Mouse (Mus musculus): ENCODE data around the gene Akap6.
A peak's percentile ranks its signal among the peaks of the same experiment; 100 is the strongest.

Gene Akap6

DNA sequence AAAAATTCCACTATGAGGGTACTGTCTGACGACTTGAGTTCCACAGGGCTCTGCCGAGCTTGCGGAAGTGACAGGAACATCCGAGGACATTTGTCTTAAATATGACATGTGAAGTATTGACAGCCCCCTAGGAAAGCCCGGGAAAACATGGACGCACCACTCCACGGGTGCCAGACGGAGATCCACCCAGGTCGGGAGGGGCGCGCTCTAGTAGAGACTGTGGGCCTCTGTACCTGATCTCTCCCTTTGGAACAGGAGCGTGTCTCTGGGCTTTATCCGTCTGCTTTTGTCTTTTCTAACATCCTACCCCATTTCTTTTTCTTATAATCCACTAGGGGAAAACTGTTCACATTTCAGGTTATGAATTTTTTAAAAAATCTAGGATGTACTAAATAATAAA lies 211.2 kb downstream of the Akap6 start:
- DNase-seq (ENCODE audit: low spot score in 2 of 2), result no peak

- DNase-seq (ENCODE audit: low spot score in 2 of 2), result peak in 1 of 2 experiments; percentile 42
Measured at GRCm38 (mm10) chr12:52910819-52911218, 211.6 kb downstream of the Akap6 start.

GRCm38 (mm10) chr12:52918939-52919338 lies 219.8 kb downstream of the Akap6 start:
- DNase-seq (ENCODE audit: low spot score in 2 of 2), result no peak

DNA sequence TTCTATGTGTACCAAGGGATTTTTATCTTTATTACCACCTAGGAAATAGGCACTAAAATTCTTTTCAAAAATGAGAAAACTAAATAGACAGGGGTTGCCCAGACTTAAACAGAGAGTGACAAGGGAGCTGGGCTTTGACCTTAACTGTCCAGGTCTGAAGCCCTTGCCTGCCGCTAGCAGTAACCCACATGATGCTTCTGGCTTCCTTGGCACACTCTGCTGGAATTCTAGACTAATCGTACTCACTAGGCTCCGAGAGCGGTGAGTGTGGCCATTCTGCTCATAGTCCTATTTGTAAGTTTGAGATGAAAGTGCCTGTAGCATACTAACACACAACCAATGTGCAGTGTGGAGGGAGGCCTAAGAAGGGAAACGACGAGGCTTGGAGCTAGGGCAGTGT lies 223.3 kb downstream of the Akap6 start:
- DNase-seq (ENCODE audit: low spot score in 2 of 2), result no peak

- DNase-seq (ENCODE audit: low spot score in 2 of 2), result no peak
Measured at GRCm38 (mm10) chr12:52925448-52925847, 226.3 kb downstream of the Akap6 start.

DNA sequence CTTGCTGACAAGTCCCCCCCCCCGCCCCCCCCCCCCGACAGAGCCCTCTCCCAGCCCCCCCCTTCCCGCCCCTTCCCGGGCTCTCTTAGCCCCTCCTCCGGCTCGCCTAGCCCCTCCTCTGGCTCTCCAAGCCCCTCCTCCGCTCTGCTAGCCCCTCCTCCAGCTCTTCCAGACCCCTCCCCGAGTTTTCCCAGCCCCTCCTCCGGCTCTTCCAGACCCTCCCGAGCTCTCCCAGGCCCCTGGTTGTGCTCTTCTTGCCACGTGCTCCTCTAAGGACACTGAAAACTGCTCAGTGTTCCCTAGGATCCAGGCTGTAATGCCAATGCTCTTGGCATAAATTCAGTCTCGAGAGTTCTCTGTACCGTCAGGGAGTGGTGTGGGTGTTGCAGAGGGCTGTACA lies 234.6 kb downstream of the Akap6 start:
- no peak for DNase-seq (ENCODE audit: low spot score in 2 of 2)

- DNase-seq (ENCODE audit: low spot score in 2 of 2), result no peak
Measured at GRCm38 (mm10) chr12:52934989-52935388, 235.8 kb downstream of the Akap6 start.

DNA sequence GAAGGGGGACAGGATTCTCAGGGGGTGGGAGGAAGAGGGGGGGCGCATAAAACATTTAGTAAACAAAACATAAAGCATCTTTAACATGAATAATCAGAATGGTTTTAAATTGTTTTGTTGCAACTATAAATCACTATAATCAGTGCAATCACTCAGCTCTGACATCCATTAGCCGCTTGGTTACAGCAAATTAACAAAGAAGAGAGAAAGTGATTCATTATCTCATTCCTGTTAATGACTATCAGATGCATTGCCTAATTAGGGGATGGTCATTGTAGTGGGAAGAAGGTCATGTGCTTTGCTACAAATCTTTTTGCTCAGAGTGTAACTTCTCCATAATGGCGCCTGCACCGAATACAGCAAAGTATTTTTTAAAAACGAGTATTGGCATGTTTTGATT lies 239.6 kb downstream of the Akap6 start:
- no peak for DNase-seq (ENCODE audit: low spot score in 2 of 2)

DNA sequence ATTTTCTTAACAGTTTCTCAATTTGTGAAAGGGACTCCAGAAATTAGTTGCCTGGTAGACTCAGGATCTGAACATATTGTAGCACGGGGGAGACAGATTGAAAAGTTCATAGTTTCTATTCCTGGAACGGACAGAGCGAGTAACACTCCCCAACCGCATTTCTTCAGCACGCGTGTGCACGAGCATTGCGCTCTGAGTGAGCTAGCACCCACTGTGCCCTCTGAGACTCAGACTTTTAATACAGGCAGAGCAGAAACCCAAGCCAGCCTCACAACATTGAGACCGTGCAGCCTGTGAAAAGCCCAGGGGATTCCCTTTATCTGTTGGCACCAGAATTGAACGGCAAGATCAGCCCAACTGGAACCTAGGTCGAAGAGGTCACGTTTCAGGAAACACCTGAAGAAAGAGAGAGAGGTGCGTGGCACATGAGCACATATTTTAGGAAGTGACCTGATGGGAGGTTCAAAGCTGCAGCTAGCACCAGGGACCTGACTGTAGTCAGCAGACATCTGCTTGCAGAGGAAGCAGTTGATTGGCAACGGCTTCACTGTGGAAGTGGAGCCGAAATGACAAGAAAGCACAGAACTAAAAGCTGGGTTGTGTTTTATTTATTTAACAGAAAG lies 240.3 kb downstream of the Akap6 start:
- no peak for DNase-seq (ENCODE audit: low spot score in 2 of 2)

- no peak for DNase-seq (ENCODE audit: low spot score in 2 of 2)
Measured at GRCm38 (mm10) chr12:52941941-52942340, 242.8 kb downstream of the Akap6 start.

DNA sequence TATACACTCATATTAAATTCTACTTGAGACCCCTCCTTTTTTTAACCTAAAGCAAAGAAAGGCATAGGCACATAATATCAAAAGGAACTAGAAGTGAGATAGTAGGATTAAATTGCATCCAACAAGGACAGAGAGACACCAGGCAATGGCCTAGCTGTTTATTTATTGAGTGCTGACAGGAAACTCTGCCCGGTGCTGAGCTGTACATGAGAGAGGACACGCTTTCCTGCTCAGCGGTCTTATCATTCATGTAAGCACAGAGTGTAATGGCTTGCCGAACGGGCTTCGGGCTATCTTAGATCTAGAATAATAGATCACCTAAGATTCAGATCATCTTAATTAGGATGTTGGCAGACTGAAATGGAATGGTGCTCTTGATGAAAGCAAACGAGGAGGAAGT lies 245.1 kb downstream of the Akap6 start:
- DNase-seq (ENCODE audit: low spot score in 2 of 2), result no peak

DNA sequence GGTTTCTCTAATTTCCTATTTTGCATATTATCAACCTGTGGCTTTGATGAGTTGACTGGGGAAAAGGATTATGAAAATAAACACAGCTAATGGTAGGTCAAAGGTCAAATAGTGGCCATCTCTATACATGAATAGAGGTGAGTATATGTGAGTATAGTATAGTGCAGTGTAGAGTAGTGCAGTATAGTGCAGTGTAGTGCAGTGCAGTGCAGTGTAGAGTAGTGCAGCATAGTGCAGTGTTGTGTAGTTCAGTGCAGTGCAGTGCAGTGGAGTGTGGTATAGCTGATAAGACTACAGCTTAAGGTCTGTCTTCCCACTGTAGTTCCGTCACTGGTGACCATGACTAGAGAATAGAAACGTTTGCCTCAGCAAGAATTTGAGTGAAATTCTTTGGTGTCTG lies 245.8 kb downstream of the Akap6 start:
- no peak for DNase-seq (ENCODE audit: low spot score in 2 of 2)

DNA sequence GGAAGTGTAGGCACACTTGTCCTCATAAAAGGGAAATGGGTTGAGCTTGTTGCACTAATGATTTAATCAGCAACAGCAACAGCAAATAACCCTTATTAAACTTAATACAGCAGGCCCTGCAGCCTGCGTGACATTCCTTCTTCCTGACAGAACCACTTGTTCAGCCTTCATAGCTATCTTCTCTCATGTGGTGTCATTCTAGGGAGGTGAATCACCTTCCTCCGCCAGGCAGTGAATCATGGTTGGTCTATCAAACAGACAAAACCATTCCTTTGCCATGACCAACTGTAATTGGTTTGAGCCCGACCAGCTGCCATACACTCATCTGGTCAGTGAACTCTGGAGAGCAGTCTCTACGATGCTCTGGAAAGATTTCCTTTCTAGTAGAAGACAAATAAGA lies 251.5 kb downstream of the Akap6 start:
- no peak for DNase-seq (ENCODE audit: low spot score in 2 of 2)

DNA sequence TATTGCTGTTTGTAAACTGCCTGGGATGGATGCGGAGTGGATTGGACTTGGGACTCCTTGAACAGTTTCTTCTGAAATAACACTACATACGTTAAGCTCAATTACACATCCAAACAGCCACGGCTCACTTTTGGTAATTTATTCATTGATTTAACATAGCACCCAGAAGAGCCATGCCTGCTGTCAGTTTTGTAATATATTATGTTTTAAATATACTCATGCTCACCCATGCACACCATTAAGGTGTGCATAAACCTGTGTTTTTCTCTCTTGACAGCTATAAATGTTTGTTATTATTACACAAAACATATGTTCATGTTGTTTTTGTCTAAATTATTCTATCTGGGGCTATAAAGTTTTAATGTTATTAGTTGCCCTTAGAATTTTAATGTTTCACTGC lies 258.4 kb downstream of the Akap6 start:
- no peak for DNase-seq (ENCODE audit: low spot score in 2 of 2)

- DNase-seq (ENCODE audit: low spot score in 2 of 2), result no peak
Measured at GRCm38 (mm10) chr12:52957994-52958393, 258.8 kb downstream of the Akap6 start.

GRCm38 (mm10) chr12:52991745-52992144 lies 292.6 kb downstream of the Akap6 start:
- no peak for DNase-seq (ENCODE audit: low spot score in 2 of 2)

- DNase-seq (ENCODE audit: low spot score in 2 of 2), result no peak
Measured at GRCm38 (mm10) chr12:53012336-53012735, 313.2 kb downstream of the Akap6 start.

DNA sequence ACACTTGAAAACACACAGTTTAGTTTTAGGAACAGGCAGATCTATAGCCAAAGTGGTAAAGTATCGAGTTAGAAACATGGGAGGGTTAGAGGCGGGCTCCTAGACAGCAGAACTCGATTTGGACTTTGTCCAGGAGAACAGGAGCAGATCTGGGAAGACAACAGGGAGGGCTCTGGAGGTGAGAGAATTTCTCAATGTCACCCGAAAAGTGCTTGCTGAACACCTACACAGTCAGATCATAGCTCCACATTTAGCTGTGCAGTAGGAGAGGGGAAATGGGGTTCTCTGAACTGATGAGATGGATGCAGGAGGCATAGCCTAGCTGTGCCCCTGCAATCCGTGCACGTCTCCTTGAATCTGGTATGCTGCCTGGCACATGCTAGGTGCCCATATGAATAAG lies 315.4 kb downstream of the Akap6 start:
- no peak for DNase-seq (ENCODE audit: low spot score in 2 of 2)

- no peak for DNase-seq (ENCODE audit: low spot score in 2 of 2)
Measured at GRCm38 (mm10) chr12:53024575-53025246, 325.5 kb downstream of the Akap6 start.

DNA sequence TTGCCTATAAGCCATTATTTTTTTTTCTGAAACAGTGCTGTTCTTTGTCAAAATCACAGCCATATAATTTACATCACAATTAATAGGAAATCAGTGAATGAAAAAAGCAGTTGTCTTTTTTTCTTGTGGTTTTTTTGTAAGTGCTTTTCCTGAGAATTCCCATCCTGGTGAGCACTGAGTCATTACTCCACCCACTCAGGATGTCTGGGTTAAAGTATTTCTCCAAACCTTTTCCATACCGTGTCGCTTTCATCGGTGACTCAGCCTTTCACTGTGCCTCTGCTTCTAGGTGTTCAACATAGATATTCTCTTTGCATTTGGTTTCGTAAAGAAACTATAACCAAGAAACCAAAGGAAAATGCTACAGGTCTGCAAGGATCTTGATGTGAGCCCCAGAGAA lies 328.1 kb downstream of the Akap6 start:
- no peak for DNase-seq (ENCODE audit: low spot score in 2 of 2)

- DNase-seq (ENCODE audit: low spot score in 2 of 2), result no peak
Measured at GRCm38 (mm10) chr12:53028926-53029325, 329.7 kb downstream of the Akap6 start.

GRCm38 (mm10) chr12:53029910-53030309 lies 330.7 kb downstream of the Akap6 start:
- DNase-seq (ENCODE audit: low spot score in 2 of 2), result no peak

- no peak for DNase-seq (ENCODE audit: low spot score in 2 of 2)
Measured at GRCm38 (mm10) chr12:53032762-53033161, 333.6 kb downstream of the Akap6 start.

- no peak for DNase-seq (ENCODE audit: low spot score in 2 of 2)
Measured at GRCm38 (mm10) chr12:53033404-53033913, 334.3 kb downstream of the Akap6 start.

All from spleen, postnatal 14 days (tissue).